Mouse (Mus musculus) hematopoietic multipotent progenitor cell, adult 10-12 weeks (in vitro differentiated cells): ENCODE results near the gene Scgb1a1. TPM values are rescaled to one million over a fixed set of nuclear protein-coding genes. Genes with fewer than 3 reads are reported as not detected.

Source experiments
- polyA plus RNA-seq: library from polyadenylated mRNA; stranded (reverse); fragments of >175 nt; gene quantifications from 2 replicates; pipeline ENCODE4 v1.2.3, GENCODE M21; 2012; ENCODE audit warnings: low replicate concordance

The Scgb1a1 gene
- not detected in 2 replicates for polyA plus RNA-seq

GRCm38 (mm10) chr19:9087821-9088220 is at the start of gene Scgb1a1:
TSS of gene Scgb1a1 (minus strand) at chr19:9087958.

DNA sequence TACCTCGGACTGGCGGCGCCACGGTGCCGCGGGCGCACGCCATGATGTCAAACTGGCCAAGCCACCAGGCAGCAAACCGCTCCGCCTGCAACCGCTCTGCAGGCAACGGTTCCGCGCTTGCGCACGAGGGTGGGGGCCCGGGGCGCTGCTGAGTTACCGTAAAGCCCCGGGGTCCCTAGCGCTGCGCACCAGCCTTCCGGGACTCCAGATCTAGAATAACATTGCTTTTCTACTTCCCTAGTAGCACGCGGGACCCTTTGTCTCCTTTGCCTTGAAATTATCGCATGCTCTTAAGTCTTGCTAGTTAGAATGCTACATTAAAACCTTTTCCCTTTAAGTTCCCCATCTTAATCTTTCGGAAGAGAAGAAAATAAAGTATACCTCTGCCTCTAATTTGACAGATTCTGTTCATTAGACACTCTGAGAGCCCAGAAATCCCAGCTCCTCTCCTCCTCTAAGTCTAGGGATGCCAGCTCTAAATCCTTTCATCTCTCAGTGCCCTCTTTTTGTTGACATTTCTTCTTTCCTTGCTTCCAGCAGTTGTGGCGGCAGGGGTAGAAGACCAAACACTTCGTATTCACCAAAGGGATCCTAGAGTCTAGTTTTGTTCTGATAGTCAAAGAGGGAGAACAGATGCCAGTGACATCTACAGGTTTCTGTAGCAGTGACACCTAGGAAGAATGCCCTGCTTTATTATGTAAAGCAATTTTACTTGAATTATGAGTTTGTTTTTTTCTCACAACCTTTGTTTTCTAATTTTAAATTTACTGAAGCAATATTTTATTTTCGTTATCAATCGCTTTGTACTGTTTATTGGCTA is 48.0 kb upstream of the Scgb1a1 start, which contains the start of gene Asrgl1:
TSS of gene Asrgl1 (minus strand) at position 125 of the 820 bp plus-strand sequence.

Other genes starting within 250 kb of the Scgb1a1 start
- gene Gng3, start 248.8 kb downstream of the Scgb1a1 start, polyA plus RNA-seq = 0.07 and 0.16 TPM in 2 replicates
- gene Lrrn4cl, start 237.2 kb downstream of the Scgb1a1 start, polyA plus RNA-seq = 0.12 TPM in 1 of 2 replicates, not detected in the other
- 106 and 169 TPM in 2 replicates for gene Ubxn1, start 216.5 kb downstream of the Scgb1a1 start, polyA plus RNA-seq
- gene Uqcc3, start 207.0 kb downstream of the Scgb1a1 start, polyA plus RNA-seq = 39.7 and 52.0 TPM in 2 replicates
- gene Lbhd1, start 204.2 kb downstream of the Scgb1a1 start, polyA plus RNA-seq = 0.17 and 0.48 TPM in 2 replicates
- gene Gm49403, start 204.0 kb downstream of the Scgb1a1 start, polyA plus RNA-seq = not detected in 2 replicates
- 10.0 and 58.5 TPM in 2 replicates for gene 1810009A15Rik, start 199.1 kb downstream of the Scgb1a1 start, polyA plus RNA-seq
- 5.1 TPM in 1 of 2 replicates, not detected in the other for gene Gm49416, start 199.0 kb downstream of the Scgb1a1 start, polyA plus RNA-seq
- gene Ints5, start 195.0 kb downstream of the Scgb1a1 start, polyA plus RNA-seq = 30.0 and 30.8 TPM in 2 replicates
- 45.2 and 49.2 TPM in 2 replicates for gene Ganab, start 189.9 kb downstream of the Scgb1a1 start, polyA plus RNA-seq
- 169 and 181 TPM in 2 replicates for gene B3gat3, start 167.6 kb downstream of the Scgb1a1 start, polyA plus RNA-seq
- gene Rom1, start 158.6 kb downstream of the Scgb1a1 start, polyA plus RNA-seq = 13.0 and 33.9 TPM in 2 replicates
- 90.5 and 184 TPM in 2 replicates for gene Eml3, start 158.4 kb downstream of the Scgb1a1 start, polyA plus RNA-seq
- gene Mta2, start 146.1 kb downstream of the Scgb1a1 start, polyA plus RNA-seq = 55.2 and 56.3 TPM in 2 replicates
- 33.0 and 33.4 TPM in 2 replicates for gene Tut1, start 134.1 kb downstream of the Scgb1a1 start, polyA plus RNA-seq
- gene Eef1g, start 120.9 kb downstream of the Scgb1a1 start, polyA plus RNA-seq = 21.6 and 58.7 TPM in 2 replicates
- 112 and 248 TPM in 2 replicates for gene Ahnak, start 98.7 kb downstream of the Scgb1a1 start, polyA plus RNA-seq
- 37.7 and 75.7 TPM in 2 replicates for gene Asrgl1, start 47.7 kb upstream of the Scgb1a1 start, polyA plus RNA-seq